Mouse (Mus musculus): ENCODE measurements at regions not wholly inside any gene's neighbourhood (a gene's known extent, or its start where the extent isn't known, plus 50 kb on each side); places are given as distances from the start of the nearest gene placed in this dataset.

- ATAC-seq, result no peak
- 52% methylated on average over 2 of the region's 2 CpGs for WGBS
- no peak for TF ChIP-seq CTCF (IDR thresholded peaks at IDR 0.05; ENCODE audit: low read depth)
Measured at GRCm38 (mm10) chr2:80717979-80718378, 100.9 kb downstream of the Nup35 start.

GRCm38 (mm10) chr2:80724085-80724484 is 107.0 kb downstream of the Nup35 start:
- H3K4me3 ChIP-seq (ENCODE audit: low read depth, low read length), result no peak overlapping the region
- no peaks in the 10 kb centered on the region for H3K9me3 ChIP-seq (ENCODE audit: control insufficient read depth)
- no peak overlapping the region for H3K27ac ChIP-seq (ENCODE audit: low read depth, low read length)
- TF ChIP-seq CTCF (IDR thresholded peaks at IDR 0.05; ENCODE audit: low read depth), result no peak
- H3K36me3 ChIP-seq (ENCODE audit: control insufficient read depth, insufficient read depth), result no peaks in the 10 kb centered on the region
- no peak for ATAC-seq
- 66% methylated on average over 5 of the region's 5 CpGs for WGBS
- H3K9ac ChIP-seq (ENCODE audit: low read depth, low read length), result no peak overlapping the region
- no peaks in the 10 kb centered on the region for H3K27me3 ChIP-seq (replicated peaks; ENCODE audit: control insufficient read depth, insufficient read depth, low read length)
- H3K4me1 ChIP-seq (replicated peaks; ENCODE audit: control insufficient read depth, insufficient read depth, low read length), result no peaks in the 10 kb centered on the region
- H3K4me2 ChIP-seq (replicated peaks; ENCODE audit: low read depth), result no peak overlapping the region

More at GRCm38 (mm10) chr2:80717979-80718378, 100.9 kb downstream of the Nup35 start:
- H3K9me3 ChIP-seq (ENCODE audit: control insufficient read depth), result no peaks in the 10 kb centered on the region
- no peaks in the 10 kb centered on the region for H3K36me3 ChIP-seq (ENCODE audit: control insufficient read depth, insufficient read depth)
- H3K27me3 ChIP-seq (replicated peaks; ENCODE audit: control insufficient read depth, insufficient read depth, low read length), result no peaks in the 10 kb centered on the region
- H3K4me2 ChIP-seq (replicated peaks; ENCODE audit: low read depth), result no peak overlapping the region
- no peak overlapping the region for H3K9ac ChIP-seq (ENCODE audit: low read depth, low read length)
- no peaks in the 10 kb centered on the region for H3K4me1 ChIP-seq (replicated peaks; ENCODE audit: control insufficient read depth, insufficient read depth, low read length)
- no peak overlapping the region for H3K4me3 ChIP-seq (ENCODE audit: low read depth, low read length)
- H3K27ac ChIP-seq (ENCODE audit: low read depth, low read length), result no peak overlapping the region

GRCm38 (mm10) chr2:80731324-80731723 is 114.3 kb downstream of the Nup35 start:
- Histone ChIP-seq H3K4me3 (ENCODE audit: low read depth, low read length) (no peak overlapping the region), H3K36me3 (ENCODE audit: control insufficient read depth, insufficient read depth) (no peaks in the 10 kb centered on the region), H3K4me1 (replicated peaks; ENCODE audit: control insufficient read depth, insufficient read depth, low read length) (no peaks in the 10 kb centered on the region), H3K4me2 (replicated peaks; ENCODE audit: low read depth) (no peak overlapping the region), H3K27me3 (replicated peaks; ENCODE audit: control insufficient read depth, insufficient read depth, low read length) (no peaks in the 10 kb centered on the region), H3K9me3 (ENCODE audit: control insufficient read depth) (no peaks in the 10 kb centered on the region), H3K9ac (ENCODE audit: low read depth, low read length) (no peak overlapping the region), H3K27ac (ENCODE audit: low read depth, low read length) (no peak overlapping the region)
- ATAC-seq, result no peak
- no peak for TF ChIP-seq CTCF (IDR thresholded peaks at IDR 0.05; ENCODE audit: low read depth)
- WGBS, result 87% methylated on average over 3 of the region's 3 CpGs

- 74% methylated on average over 6 of the region's 6 CpGs for WGBS
- Histone ChIP-seq H3K36me3 (ENCODE audit: control insufficient read depth, insufficient read depth) (no peaks in the 10 kb centered on the region), H3K27ac (ENCODE audit: low read depth, low read length) (no peak overlapping the region), H3K4me2 (replicated peaks; ENCODE audit: low read depth) (no peak overlapping the region), H3K9ac (ENCODE audit: low read depth, low read length) (no peak overlapping the region), H3K4me3 (ENCODE audit: low read depth, low read length) (no peak overlapping the region), H3K9me3 (ENCODE audit: control insufficient read depth) (no peaks in the 10 kb centered on the region), H3K27me3 (replicated peaks; ENCODE audit: control insufficient read depth, insufficient read depth, low read length) (no peaks in the 10 kb centered on the region), H3K4me1 (replicated peaks; ENCODE audit: control insufficient read depth, insufficient read depth, low read length) (no peaks in the 10 kb centered on the region)
- ATAC-seq, result no peak
- TF ChIP-seq CTCF (IDR thresholded peaks at IDR 0.05; ENCODE audit: low read depth), result no peak
Measured at GRCm38 (mm10) chr2:80746737-80747136, 129.7 kb downstream of the Nup35 start.

GRCm38 (mm10) chr2:80762013-80762612 is 145.1 kb downstream of the Nup35 start:
- Histone ChIP-seq H3K4me3 (ENCODE audit: low read depth, low read length) (no peak overlapping the region), H3K27me3 (replicated peaks; ENCODE audit: control insufficient read depth, insufficient read depth, low read length) (no peaks in the 10 kb centered on the region), H3K36me3 (ENCODE audit: control insufficient read depth, insufficient read depth) (no peaks in the 10 kb centered on the region), H3K27ac (ENCODE audit: low read depth, low read length) (no peak overlapping the region), H3K4me2 (replicated peaks; ENCODE audit: low read depth) (no peak overlapping the region), H3K4me1 (replicated peaks; ENCODE audit: control insufficient read depth, insufficient read depth, low read length) (no peaks in the 10 kb centered on the region), H3K9ac (ENCODE audit: low read depth, low read length) (no peak overlapping the region), H3K9me3 (ENCODE audit: control insufficient read depth) (no peaks in the 10 kb centered on the region)
- TF ChIP-seq CTCF (IDR thresholded peaks at IDR 0.05; ENCODE audit: low read depth), result peak; percentile 64
- 32% methylated on average over 3 of the region's 3 CpGs for WGBS
- no peak for ATAC-seq

- Histone ChIP-seq H3K36me3 (ENCODE audit: control insufficient read depth, insufficient read depth) (no peaks in the 10 kb centered on the region), H3K27me3 (replicated peaks; ENCODE audit: control insufficient read depth, insufficient read depth, low read length) (no peaks in the 10 kb centered on the region), H3K9me3 (ENCODE audit: control insufficient read depth) (no peaks in the 10 kb centered on the region), H3K9ac (ENCODE audit: low read depth, low read length) (no peak overlapping the region), H3K4me3 (ENCODE audit: low read depth, low read length) (no peak overlapping the region), H3K4me1 (replicated peaks; ENCODE audit: control insufficient read depth, insufficient read depth, low read length) (no peaks in the 10 kb centered on the region), H3K27ac (ENCODE audit: low read depth, low read length) (no peak overlapping the region), H3K4me2 (replicated peaks; ENCODE audit: low read depth) (no peak overlapping the region)
- no peak for ATAC-seq
- 62% methylated on average over 5 of the region's 5 CpGs for WGBS
- TF ChIP-seq CTCF (IDR thresholded peaks at IDR 0.05; ENCODE audit: low read depth), result no peak
Measured at GRCm38 (mm10) chr2:80771176-80771575, 154.1 kb downstream of the Nup35 start.

GRCm38 (mm10) chr2:80772455-80772854 is 155.4 kb downstream of the Nup35 start:
- Histone ChIP-seq H3K9ac (ENCODE audit: low read depth, low read length) (no peak overlapping the region), H3K4me2 (replicated peaks; ENCODE audit: low read depth) (no peak overlapping the region), H3K36me3 (ENCODE audit: control insufficient read depth, insufficient read depth) (no peaks in the 10 kb centered on the region), H3K9me3 (ENCODE audit: control insufficient read depth) (no peaks in the 10 kb centered on the region), H3K27ac (ENCODE audit: low read depth, low read length) (no peak overlapping the region), H3K4me3 (ENCODE audit: low read depth, low read length) (no peak overlapping the region), H3K4me1 (replicated peaks; ENCODE audit: control insufficient read depth, insufficient read depth, low read length) (no peaks in the 10 kb centered on the region), H3K27me3 (replicated peaks; ENCODE audit: control insufficient read depth, insufficient read depth, low read length) (no peaks in the 10 kb centered on the region)
- 78% methylated on average over 3 of the region's 3 CpGs for WGBS
- TF ChIP-seq CTCF (IDR thresholded peaks at IDR 0.05; ENCODE audit: low read depth), result no peak
- no peak for ATAC-seq
